Mouse (Mus musculus) C2C12 (cell line): ENCODE data around the gene Eif3d. TPM values are rescaled to one million over a fixed set of nuclear protein-coding genes. Genes with fewer than 3 reads are reported as not detected.

Experiments used
- H3K27me3 ChIP-seq: one replicate; pipeline ENCODE4 v1.6.1; 2011; ENCODE audit not compliant: control insufficient read depth, insufficient read depth, insufficient read length
- H3K36me3 ChIP-seq: one replicate; pipeline ENCODE4 v1.6.1; 2011; ENCODE audit not compliant: control insufficient read depth, insufficient read depth
- H3K4me3 ChIP-seq: one replicate; pipeline ENCODE4 v1.5.1; 2011; ENCODE audit warnings: mild to moderate bottlenecking, control low read depth; ENCODE audit not compliant: poor library complexity, insufficient read depth, severe bottlenecking
- H3K79me2 ChIP-seq: one replicate; pipeline ENCODE4 v1.6.1; 2011; ENCODE audit not compliant: control insufficient read depth, insufficient read depth
- H3K79me3 ChIP-seq: one replicate; pipeline ENCODE4 v1.6.1; 2011; ENCODE audit warnings: low read depth, control low read depth
- H3ac ChIP-seq: one replicate; pipeline ENCODE3; 2011; ENCODE audit warnings: low read depth; ENCODE audit not compliant: control insufficient read depth, insufficient read length
- CEBPB ChIP-seq: IDR thresholded peaks from one replicate; pipeline ENCODE4 v1.6.1; 2011; ENCODE audit warnings: low read depth, mild to moderate bottlenecking, control low read depth, moderate library complexity
- CTCF ChIP-seq: IDR thresholded peaks from one replicate; pipeline ENCODE4 v1.5.1; 2011; ENCODE audit not compliant: control insufficient read depth, insufficient read depth, insufficient read length
- FOSL1 ChIP-seq: IDR thresholded peaks from one replicate; pipeline ENCODE4 v1.8.0; 2011; ENCODE audit warnings: mild to moderate bottlenecking, low read length; ENCODE audit not compliant: poor library complexity, insufficient read depth, severe bottlenecking
- MAX ChIP-seq: IDR thresholded peaks from one replicate; pipeline ENCODE4 v1.6.1; 2011; ENCODE audit warnings: mild to moderate bottlenecking, control low read depth
- MYOD1 ChIP-seq: IDR thresholded peaks from one replicate; pipeline ENCODE4 v1.6.1; 2011; ENCODE audit warnings: low read depth; ENCODE audit not compliant: control insufficient read depth, insufficient read length
- MYOG ChIP-seq: IDR thresholded peaks from one replicate; pipeline ENCODE4 v1.6.1; 2011; ENCODE audit not compliant: control insufficient read depth, insufficient read length; ENCODE audit errors: extremely low read depth
- USF1 ChIP-seq: IDR thresholded peaks from one replicate; pipeline ENCODE4 v1.6.1; 2011; ENCODE audit warnings: low read depth, mild to moderate bottlenecking, control low read depth, moderate library complexity
- polyA plus RNA-seq: library from polyadenylated mRNA; unstranded; fragments of >200 nt; fragmentation: generic; extraction: Trizol; gene quantifications from one replicate; pipeline ENCODE4 v1.2.1, GENCODE M21; 2012; ENCODE audit warnings: missing spikeins

The Eif3d gene
- polyA plus RNA-seq, 1 experiment, result 428 TPM

DNA sequence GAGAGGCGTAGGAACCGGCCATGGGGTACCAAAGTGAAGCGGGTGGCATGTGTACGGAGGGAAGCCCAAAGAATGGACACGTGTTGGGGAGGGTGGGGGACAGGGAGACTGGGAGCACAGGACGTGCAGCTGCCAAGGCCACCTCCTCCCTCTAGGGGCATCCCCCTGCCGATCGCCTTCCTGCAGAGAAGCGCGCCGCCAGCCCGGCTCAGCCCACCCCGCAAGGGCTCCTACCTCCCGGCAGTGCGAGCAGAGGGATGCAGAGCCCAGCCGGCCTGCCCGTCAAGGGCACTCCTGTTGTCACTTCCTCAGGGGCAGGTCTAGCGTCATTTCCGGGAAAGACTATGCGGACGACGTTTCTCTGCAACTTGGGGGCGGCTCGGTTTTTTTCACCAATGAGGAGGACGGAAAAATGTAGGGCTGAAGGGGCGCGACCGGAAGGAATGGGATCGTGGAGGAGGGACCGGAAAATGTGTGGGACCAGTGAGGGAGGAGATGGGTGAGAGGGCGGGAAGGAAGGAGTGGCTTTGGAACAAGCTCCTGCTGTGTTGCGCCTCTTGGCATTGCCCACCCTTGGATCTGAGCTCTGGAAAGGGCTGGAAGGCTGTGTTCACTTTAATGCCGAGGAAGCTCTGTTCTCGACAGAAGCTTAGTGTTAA, 41.8 kb downstream of the Eif3d start, which contains the start of gene Txn2:
Gene Txn2 (minus strand): TSS at position 334 of the 659 bp plus-strand sequence.
- TF ChIP-seq USF1, result peak; percentile 62
- TF ChIP-seq MYOD1, result no peak
- TF ChIP-seq MAX, result peak; percentile 98
- Histone ChIP-seq H3ac (peak within 1 kb of the TSS; percentile 89), H3K36me3 (peaks cover 37% of the 10 kb centered on the region), H3K79me3 (peaks cover 25% of the 10 kb centered on the region), H3K4me3 (peak within 1 kb of the TSS; percentile 59), H3K79me2 (peaks cover 55% of the 10 kb centered on the region), H3K27me3 (no peaks in the 10 kb centered on the region)

GRCm38 (mm10) chr15:77928091-77928490, 42.5 kb downstream of the Eif3d start:
- H3ac ChIP-seq, result peak overlapping the region; percentile 89
- TF ChIP-seq USF1 (no peak), FOSL1 (no peak), MAX (no peak), CEBPB (no peak), MYOG (no peak), CTCF (no peak), MYOD1 (no peak)
- peak overlapping the region; percentile 59 for H3K4me3 ChIP-seq
- peaks cover 62% of the 10 kb centered on the region for H3K79me2 ChIP-seq
- H3K36me3 ChIP-seq, result peaks cover 44% of the 10 kb centered on the region
- no peaks in the 10 kb centered on the region for H3K27me3 ChIP-seq
- peaks cover 30% of the 10 kb centered on the region for H3K79me3 ChIP-seq

DNA sequence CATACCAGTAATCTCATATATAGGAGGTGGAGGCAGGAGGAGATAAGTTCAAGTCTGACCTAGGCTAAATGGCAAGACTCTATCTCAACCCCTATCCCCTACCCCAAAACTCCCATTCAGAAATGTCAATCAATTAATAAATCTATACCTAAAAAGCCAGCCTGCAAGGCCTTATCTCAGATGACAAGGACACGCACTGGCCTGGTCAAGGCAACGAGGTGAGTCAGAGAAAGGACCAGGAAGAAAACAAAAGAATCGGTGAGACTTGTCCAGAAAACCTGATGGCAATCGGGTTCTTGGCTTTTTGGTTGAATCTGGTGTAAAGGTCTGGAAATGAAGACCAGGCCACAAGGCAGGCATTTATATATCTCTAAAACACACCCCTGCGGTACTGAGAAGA, 43.7 kb downstream of the Eif3d start:
- Histone ChIP-seq H3K79me2 (peaks cover 72% of the 10 kb centered on the region), H3ac (no peak overlapping the region), H3K27me3 (no peaks in the 10 kb centered on the region), H3K36me3 (peaks cover 56% of the 10 kb centered on the region), H3K4me3 (no peak overlapping the region), H3K79me3 (peaks cover 30% of the 10 kb centered on the region)
- no peak for TF ChIP-seq MYOD1
- TF ChIP-seq CEBPB, result no peak
- TF ChIP-seq FOSL1, result no peak
- TF ChIP-seq CTCF, result no peak
- TF ChIP-seq MYOG, result no peak
- TF ChIP-seq USF1, result no peak
- TF ChIP-seq MAX, result no peak

GRCm38 (mm10) chr15:77925195-77925594, 45.4 kb downstream of the Eif3d start:
- Histone ChIP-seq H3K36me3 (peaks cover 71% of the 10 kb centered on the region), H3K79me3 (peaks cover 35% of the 10 kb centered on the region), H3ac (no peak overlapping the region), H3K79me2 (peaks cover 90% of the 10 kb centered on the region), H3K27me3 (no peaks in the 10 kb centered on the region), H3K4me3 (no peak overlapping the region)
- TF ChIP-seq CTCF, result no peak
- no peak for TF ChIP-seq FOSL1
- TF ChIP-seq MAX, result no peak
- no peak for TF ChIP-seq CEBPB
- TF ChIP-seq MYOG, result no peak
- TF ChIP-seq USF1, result no peak
- no peak for TF ChIP-seq MYOD1

DNA sequence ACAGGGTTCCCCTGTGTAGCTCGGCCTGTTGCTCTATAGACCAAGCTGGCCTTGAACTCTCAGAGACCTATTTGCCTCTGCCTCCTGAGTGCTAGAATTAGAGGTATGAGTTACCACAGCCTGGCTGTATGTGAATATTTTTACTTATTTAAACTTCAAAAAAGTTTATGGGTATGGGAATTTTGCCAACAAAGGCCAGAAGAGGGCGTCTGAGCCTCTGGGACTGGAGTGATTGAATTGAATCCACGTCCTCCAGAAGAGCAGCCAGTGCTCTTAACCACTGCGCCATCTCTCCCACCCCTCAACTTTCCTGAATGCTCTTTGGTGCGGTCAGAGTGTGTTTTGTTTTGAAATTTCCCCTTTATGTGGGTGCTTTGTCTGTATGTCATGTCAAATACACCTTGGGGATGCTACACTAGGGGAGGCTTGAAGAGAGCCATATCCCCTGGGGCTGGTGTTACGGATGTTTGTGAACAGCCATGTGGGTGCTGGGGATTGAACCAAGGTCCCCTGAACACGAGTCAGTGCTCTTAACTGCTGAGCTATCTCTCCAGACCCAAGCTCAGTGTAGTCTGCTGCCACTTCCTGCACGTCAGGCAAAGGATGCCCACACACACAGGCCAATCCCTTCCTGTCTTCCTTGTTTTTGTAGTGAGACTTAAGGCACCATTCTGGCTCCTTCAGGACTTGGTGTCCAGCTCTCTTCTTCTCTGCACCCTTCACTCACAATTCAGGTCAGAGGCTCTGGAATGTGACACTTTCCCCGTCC, 47.2 kb downstream of the Eif3d start:
- TF ChIP-seq MYOG (no peak), CTCF (no peak), USF1 (no peak), MYOD1 (no peak), MAX (no peak), FOSL1 (no peak)
- no peak overlapping the region for H3ac ChIP-seq
- H3K4me3 ChIP-seq, result no peak overlapping the region
- no peaks in the 10 kb centered on the region for H3K27me3 ChIP-seq
- peaks cover 88% of the 10 kb centered on the region for H3K36me3 ChIP-seq
- H3K79me3 ChIP-seq, result peaks cover 41% of the 10 kb centered on the region
- peaks cover 98% of the 10 kb centered on the region for H3K79me2 ChIP-seq

GRCm38 (mm10) chr15:77922710-77923109, 47.9 kb downstream of the Eif3d start:
- Histone ChIP-seq H3K27me3 (no peaks in the 10 kb centered on the region), H3K36me3 (peaks cover 93% of the 10 kb centered on the region), H3ac (no peak overlapping the region), H3K4me3 (no peak overlapping the region), H3K79me3 (peaks cover 35% of the 10 kb centered on the region), H3K79me2 (peaks cover 98% of the 10 kb centered on the region)
- TF ChIP-seq FOSL1 (no peak), CTCF (no peak), MAX (no peak), MYOG (no peak), MYOD1 (no peak), USF1 (no peak), CEBPB (no peak)
